Mouse (Mus musculus) kidney, postnatal 4 days (tissue): ENCODE measurements around the gene Gm20431.

Source experiments
- DNase-seq, 2 experiments: peaks; one replicate each; pipeline ENCODE4 v3.0.0; 2021; ENCODE audit warnings: mixed read lengths in 2 of 2

The Gm20431 gene

GRCm38 (mm10) chr2:167661270-167662203 lies at the start of gene Gm20431:
TSS of gene Gm20431 (minus strand) at chr2:167661496.
- peak; percentile 97 to 99 for DNase-seq

GRCm38 (mm10) chr2:167710574-167710973 lies 49.3 kb upstream of the Gm20431 start:
- DNase-seq = no peak

GRCm38 (mm10) chr2:167709969-167710368 lies 48.7 kb upstream of the Gm20431 start:
- DNase-seq = no peak

GRCm38 (mm10) chr2:167708373-167708772 lies 47.1 kb upstream of the Gm20431 start:
- no peak for DNase-seq

- DNase-seq = no peak
Observed at GRCm38 (mm10) chr2:167706183-167706939, 45.1 kb upstream of the Gm20431 start.

- DNase-seq = no peak
Observed at GRCm38 (mm10) chr2:167704409-167704808, 43.1 kb upstream of the Gm20431 start.

- no peak for DNase-seq
Observed at GRCm38 (mm10) chr2:167702126-167702525, 40.8 kb upstream of the Gm20431 start.

GRCm38 (mm10) chr2:167701472-167701871 lies 40.2 kb upstream of the Gm20431 start:
- DNase-seq = no peak

- DNase-seq = no peak
Observed at GRCm38 (mm10) chr2:167700018-167700417, 38.7 kb upstream of the Gm20431 start.

- peak; percentile 44 to 63 for DNase-seq
Observed at GRCm38 (mm10) chr2:167697902-167698301, 36.6 kb upstream of the Gm20431 start.

GRCm38 (mm10) chr2:167696143-167696542 lies 34.8 kb upstream of the Gm20431 start:
- DNase-seq = no peak

GRCm38 (mm10) chr2:167695491-167695890 lies 34.2 kb upstream of the Gm20431 start:
- DNase-seq = no peak

- no peak for DNase-seq
Observed at GRCm38 (mm10) chr2:167694963-167695362, 33.7 kb upstream of the Gm20431 start.

GRCm38 (mm10) chr2:167694244-167694643 lies 32.9 kb upstream of the Gm20431 start:
- DNase-seq = no peak

GRCm38 (mm10) chr2:167693540-167693939 lies 32.2 kb upstream of the Gm20431 start:
- DNase-seq = no peak

GRCm38 (mm10) chr2:167692831-167693230 lies 31.5 kb upstream of the Gm20431 start:
- no peak for DNase-seq

- DNase-seq = no peak
Observed at GRCm38 (mm10) chr2:167691871-167692661, 30.8 kb upstream of the Gm20431 start.

- DNase-seq = no peak
Observed at GRCm38 (mm10) chr2:167691410-167691809, 30.1 kb upstream of the Gm20431 start.

GRCm38 (mm10) chr2:167690962-167691311 lies 29.6 kb upstream of the Gm20431 start:
- no peak for DNase-seq

GRCm38 (mm10) chr2:167690219-167690961 lies 29.1 kb upstream of the Gm20431 start:
- peak; percentile 48 to 55 for DNase-seq

GRCm38 (mm10) chr2:167689501-167690218 lies 28.4 kb upstream of the Gm20431 start, which contains the start of gene Tmem189:
TSS of gene Tmem189 (minus strand) at chr2:167689822.
- DNase-seq = peak; percentile 71 to 85
